Mouse (Mus musculus) forebrain, embryonic 11.5 days (tissue): Measurements from ENCODE around the gene Mpped2. TPM values are rescaled to one million over a fixed set of nuclear protein-coding genes. Genes with fewer than 3 reads are reported as not detected.

Experiments used
- ATAC-seq: fragments of 200-750 bp; cut with Nextera tagmentation; replicated peaks from 2 replicates; pipeline ENCODE4 v1.8.0; 2017; ENCODE audit warnings: moderate TSS enrichment; ENCODE audit not compliant: low FRiP score
- DNase-seq: peaks from one replicate; pipeline ENCODE4 v3.0.0-alpha.2; 2017; ENCODE audit warnings: low spot score
- H3K27ac ChIP-seq: fragments of 300-500 bp; sonication (generic); 2 replicates; pipeline ENCODE4 v1.5.1; 2014; ENCODE audit warnings: low read depth, low read length
- H3K27me3 ChIP-seq: fragments of 300-500 bp; sonication (generic); 2 replicates; pipeline ENCODE4 v1.6.1; 2014; ENCODE audit warnings: mild to moderate bottlenecking, low read length, mixed read lengths; ENCODE audit not compliant: control insufficient read depth, insufficient read depth
- H3K36me3 ChIP-seq: fragments of 300-500 bp; sonication (generic); 2 replicates; pipeline ENCODE4 v1.6.1; 2014; ENCODE audit warnings: mild to moderate bottlenecking, low read length, moderate library complexity, mixed read lengths; ENCODE audit not compliant: control insufficient read depth, insufficient read depth
- H3K4me1 ChIP-seq: fragments of 300-500 bp; sonication (generic); replicated peaks from 2 replicates; pipeline ENCODE4 v1.6.1; 2014; ENCODE audit warnings: low read length, mixed read lengths; ENCODE audit not compliant: control insufficient read depth, insufficient read depth
- H3K4me2 ChIP-seq: fragments of 300-500 bp; sonication (generic); 2 replicates; pipeline ENCODE4 v1.6.1; 2014; ENCODE audit warnings: low read depth, mild to moderate bottlenecking, low read length, moderate library complexity, mixed read lengths; ENCODE audit not compliant: severe bottlenecking
- H3K4me3 ChIP-seq: fragments of 300-500 bp; sonication (generic); 2 replicates; pipeline ENCODE4 v1.5.1; 2014; ENCODE audit warnings: low read depth, low read length
- H3K9ac ChIP-seq: fragments of 300-500 bp; sonication (generic); 2 replicates; pipeline ENCODE4 v1.6.1; 2014; ENCODE audit warnings: low read length
- H3K9me3 ChIP-seq: fragments of 300-500 bp; sonication (generic); 2 replicates; pipeline ENCODE4 v1.6.1; 2016; ENCODE audit warnings: low read length, mixed read lengths; ENCODE audit not compliant: control insufficient read depth
- WGBS: fragments of 180-500 bp; shearing (Covaris S2); extraction: QIAGEN DNeasy Blood & Tissue Kit; methylation state at CpG from one replicate; pipeline ENCODE4 v1.1.7; 2014; 5-methylcytosine and 5-hydroxymethylcytosine counted together
- polyA plus RNA-seq: library from polyadenylated mRNA; unstranded; fragments of >200 nt; fragmentation: Nextera tagmentation; extraction: Ambion mirVana; gene quantifications from 2 replicates; pipeline ENCODE4 v1.2.1, GENCODE M21; 2014

Mpped2 gene
- 102 and 121 TPM in 2 replicates for polyA plus RNA-seq

DNA sequence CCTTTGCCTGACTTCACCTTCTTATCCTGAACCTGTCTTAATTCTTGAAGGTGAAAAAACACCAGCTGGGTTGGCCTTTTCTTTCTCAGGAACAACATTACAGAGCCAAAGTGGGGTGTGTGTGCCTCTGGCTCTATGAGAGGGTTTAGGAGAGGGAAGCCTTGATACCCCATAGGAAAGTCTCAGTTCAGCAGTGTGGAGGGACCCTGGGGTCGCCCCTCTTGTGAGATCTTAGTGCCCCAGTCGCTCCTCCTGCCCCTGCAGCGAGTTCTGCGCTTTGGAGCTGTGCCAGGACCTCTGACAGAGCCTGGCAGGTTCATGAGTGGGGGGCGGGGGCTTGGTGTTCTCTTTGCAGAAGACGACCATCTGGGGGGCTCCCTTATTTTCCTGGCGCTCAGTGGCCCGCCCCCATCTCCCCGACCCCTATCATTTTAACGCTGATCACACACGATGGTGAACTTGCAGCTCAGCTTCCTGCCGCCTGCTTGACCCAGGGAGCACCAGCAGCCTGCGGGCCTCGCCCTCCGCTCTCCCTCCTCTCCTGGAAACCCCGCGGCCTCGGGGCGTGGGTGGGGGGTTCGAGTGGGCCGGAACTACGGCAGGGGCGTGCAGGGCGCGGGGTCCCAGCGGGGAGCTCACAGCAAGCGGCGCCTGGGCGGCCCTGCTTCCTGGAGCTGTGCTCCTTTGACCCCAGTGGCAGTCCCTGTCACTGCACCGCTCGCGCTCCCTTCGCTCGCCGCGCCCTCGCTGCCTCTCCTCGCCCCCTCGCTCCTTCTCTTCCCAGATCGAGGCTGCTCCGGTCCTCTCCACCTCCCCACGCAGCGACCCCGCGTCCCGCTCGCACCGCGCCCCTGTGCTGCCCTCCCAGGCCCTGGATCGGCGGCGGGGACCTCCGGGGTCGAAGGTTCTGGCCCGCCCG, at the start of gene Mpped2:
TSS of gene Mpped2 (plus strand) at position 487 of the 919 bp plus-strand sequence.
- Histone ChIP-seq H3K4me2 (peak within 1 kb of the TSS; percentile 97), H3K27me3 (no peaks in the 10 kb centered on the region), H3K9ac (peak within 1 kb of the TSS; percentile 98), H3K4me3 (peak within 1 kb of the TSS; percentile 84), H3K36me3 (no peaks in the 10 kb centered on the region), H3K27ac (peak within 1 kb of the TSS; percentile 98), H3K9me3 (no peaks in the 10 kb centered on the region), H3K4me1 (peaks cover 9% of the 10 kb centered on the region; the same call in 1 of the 2 replicates)
- ATAC-seq = peak; percentile 70
- DNase-seq = peak; percentile 91
- WGBS = 1% methylated on average over 44 of the region's 56 CpGs

DNA sequence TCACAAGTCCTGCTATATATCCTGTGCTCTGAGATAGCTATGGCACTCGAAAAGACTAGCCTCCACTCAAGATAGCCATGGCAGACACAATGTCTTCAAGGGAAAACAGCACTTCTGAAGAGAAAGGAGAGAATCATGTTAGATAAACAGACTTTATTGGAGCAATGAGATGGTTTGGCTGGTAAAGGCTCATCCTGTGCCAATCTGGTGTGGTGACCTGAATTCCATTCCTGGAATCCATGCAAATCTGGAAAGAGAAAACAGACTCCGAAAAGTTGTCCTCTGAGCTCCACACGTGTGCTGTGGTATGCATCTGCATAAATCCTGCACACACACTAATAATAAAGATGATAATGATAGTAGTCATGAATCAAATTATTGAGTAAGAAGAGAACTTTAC, 48.3 kb upstream of the Mpped2 start:
- 91% methylated on average over 3 of the region's 3 CpGs for WGBS
- Histone ChIP-seq H3K27ac (no peak overlapping the region), H3K9ac (no peak overlapping the region), H3K4me1 (no peaks in the 10 kb centered on the region; the same call in 1 of the 2 replicates), H3K4me3 (no peak overlapping the region), H3K27me3 (peaks cover 2% of the 10 kb centered on the region; the same call in 1 of the 2 replicates), H3K4me2 (no peak overlapping the region), H3K9me3 (no peaks in the 10 kb centered on the region), H3K36me3 (no peaks in the 10 kb centered on the region)
- DNase-seq (no peak), ATAC-seq (no peak)

- WGBS = 6% methylated on average over 25 of the region's 25 CpGs
- Histone ChIP-seq H3K4me3 (peak overlapping the region; percentile 27), H3K4me2 (peak overlapping the region; percentile 41), H3K9ac (0 out of 2 replicates have a peak overlapping the region, but pooled peaks have one; percentile 30), H3K36me3 (no peaks in the 10 kb centered on the region), H3K9me3 (no peaks in the 10 kb centered on the region), H3K27me3 (peaks cover 2% of the 10 kb centered on the region; the same call in 1 of the 2 replicates), H3K4me1 (no peaks in the 10 kb centered on the region; the same call in 1 of the 2 replicates), H3K27ac (peak overlapping the region; percentile 37; the same call in 1 of the 2 replicates)
- peak; percentile 98 for ATAC-seq
- peak; percentile 90 for DNase-seq
Observed at GRCm38 (mm10) chr2:106649686-106650570, 43.1 kb upstream of the Mpped2 start.

DNA sequence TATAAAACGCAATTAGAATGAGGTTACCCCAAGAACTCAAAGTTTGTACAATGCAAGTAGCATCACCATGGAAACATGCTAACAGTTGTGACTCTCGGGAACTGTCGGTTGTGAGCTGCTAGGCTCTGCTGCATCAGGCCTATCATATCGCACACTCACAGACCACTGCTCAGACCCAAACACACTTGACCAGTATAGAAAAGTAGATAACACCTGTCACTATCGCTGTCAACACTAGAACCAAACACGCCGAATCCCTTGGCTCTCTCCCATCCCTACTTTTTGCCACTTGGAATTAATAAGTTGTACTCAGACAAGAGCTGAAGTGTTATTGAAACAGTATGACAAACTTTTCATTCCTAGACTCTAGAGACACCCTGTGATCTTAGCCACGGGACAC, 40.9 kb upstream of the Mpped2 start:
- no peak for ATAC-seq
- Histone ChIP-seq H3K27me3 (peaks cover 2% of the 10 kb centered on the region; the same call in 1 of the 2 replicates), H3K4me1 (no peaks in the 10 kb centered on the region; the same call in 1 of the 2 replicates), H3K27ac (no peak overlapping the region), H3K4me2 (no peak overlapping the region), H3K4me3 (no peak overlapping the region), H3K9ac (no peak overlapping the region), H3K36me3 (no peaks in the 10 kb centered on the region), H3K9me3 (no peaks in the 10 kb centered on the region)
- no peak for DNase-seq
- 75% methylated on average over 8 of the region's 8 CpGs for WGBS

DNA sequence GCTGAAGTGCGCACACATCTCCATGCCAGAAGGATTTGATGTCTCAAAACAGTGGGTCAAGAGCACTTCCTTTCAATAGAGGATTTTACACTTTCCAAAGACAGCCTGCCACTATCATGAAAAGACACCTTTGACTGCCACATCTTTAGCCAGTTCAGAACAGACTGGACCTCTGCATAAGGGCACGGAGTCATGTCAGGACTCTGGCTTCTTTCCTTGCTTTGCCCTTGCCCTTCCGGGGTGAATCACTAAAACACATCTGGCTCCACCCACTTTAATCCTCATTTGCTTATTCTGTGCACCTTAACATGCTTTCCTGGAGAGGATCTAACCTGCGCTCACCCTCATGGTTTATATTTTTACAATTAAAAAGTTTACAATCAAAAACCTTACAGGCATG, 40.3 kb upstream of the Mpped2 start:
- WGBS = 74% methylated on average over 4 of the region's 4 CpGs
- ATAC-seq = no peak
- peaks cover 2% of the 10 kb centered on the region; the same call in 1 of the 2 replicates for H3K27me3 ChIP-seq
- no peak overlapping the region for H3K4me3 ChIP-seq
- no peak overlapping the region for H3K27ac ChIP-seq
- H3K4me2 ChIP-seq = no peak overlapping the region
- H3K36me3 ChIP-seq = no peaks in the 10 kb centered on the region
- no peak for DNase-seq
- H3K9ac ChIP-seq = no peak overlapping the region
- H3K4me1 ChIP-seq = no peaks in the 10 kb centered on the region; the same call in 1 of the 2 replicates
- no peaks in the 10 kb centered on the region for H3K9me3 ChIP-seq

GRCm38 (mm10) chr2:106653261-106653660, 39.8 kb upstream of the Mpped2 start:
- Histone ChIP-seq H3K4me1 (no peaks in the 10 kb centered on the region; the same call in 1 of the 2 replicates), H3K36me3 (no peaks in the 10 kb centered on the region), H3K27me3 (peaks cover 2% of the 10 kb centered on the region; the same call in 1 of the 2 replicates), H3K9me3 (no peaks in the 10 kb centered on the region), H3K9ac (no peak overlapping the region), H3K27ac (no peak overlapping the region), H3K4me2 (no peak overlapping the region), H3K4me3 (no peak overlapping the region)
- WGBS = 93% methylated on average over 4 of the region's 4 CpGs
- DNase-seq (no peak), ATAC-seq (no peak)

DNA sequence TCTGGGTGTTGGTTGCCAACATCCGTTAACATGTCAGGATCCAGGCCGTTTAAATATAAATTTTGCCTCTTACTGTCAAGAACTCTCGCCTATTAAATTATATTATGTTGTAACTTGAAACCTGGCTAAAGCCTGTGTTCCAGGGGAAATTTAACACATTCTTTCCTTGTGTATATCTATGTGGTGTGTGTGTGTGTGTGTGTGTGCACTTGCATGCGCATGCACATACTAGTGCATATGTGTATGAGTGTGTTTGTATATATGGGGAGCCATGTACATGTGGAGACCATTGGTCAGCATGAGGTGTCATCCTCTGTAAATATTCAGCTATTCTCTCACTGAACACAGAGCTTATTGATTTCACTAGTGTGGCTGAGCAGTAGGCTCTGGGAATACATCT, 37.8 kb upstream of the Mpped2 start:
- Histone ChIP-seq H3K4me3 (no peak overlapping the region), H3K4me2 (no peak overlapping the region), H3K36me3 (no peaks in the 10 kb centered on the region), H3K9me3 (no peaks in the 10 kb centered on the region), H3K27ac (no peak overlapping the region), H3K9ac (no peak overlapping the region), H3K4me1 (no peaks in the 10 kb centered on the region), H3K27me3 (no peaks in the 10 kb centered on the region)
- no peak for ATAC-seq
- WGBS = 81% methylated on average over 4 of the region's 4 CpGs
- no peak for DNase-seq

GRCm38 (mm10) chr2:106665271-106665670, 27.8 kb upstream of the Mpped2 start:
- no peak for ATAC-seq
- 78% methylated on average over 11 of the region's 11 CpGs for WGBS
- DNase-seq = no peak
- no peak overlapping the region for H3K4me2 ChIP-seq
- no peak overlapping the region for H3K27ac ChIP-seq
- no peak overlapping the region for H3K9ac ChIP-seq
- no peaks in the 10 kb centered on the region for H3K36me3 ChIP-seq
- H3K4me1 ChIP-seq = no peaks in the 10 kb centered on the region
- no peaks in the 10 kb centered on the region for H3K9me3 ChIP-seq
- H3K4me3 ChIP-seq = no peak overlapping the region
- H3K27me3 ChIP-seq = no peaks in the 10 kb centered on the region
